Mouse (Mus musculus) spleen, adult 2 months (tissue): ENCODE data around the gene Cmas.

Experiments
- CTCF ChIP-seq: fragments of 200-500 bp; IDR thresholded peaks from 2 replicates; pipeline ENCODE4 v1.5.1; 2011; ENCODE audit warnings: mild to moderate bottlenecking, inconsistent platforms; ENCODE audit not compliant: insufficient read depth, insufficient read length, insufficient replicate concordance; ENCODE audit errors: extremely low read depth
- POLR2A ChIP-seq: fragments of 200-500 bp; IDR thresholded peaks from 2 replicates; pipeline ENCODE4 v1.6.1; 2011; ENCODE audit warnings: low read depth, low read length, inconsistent platforms

DNA sequence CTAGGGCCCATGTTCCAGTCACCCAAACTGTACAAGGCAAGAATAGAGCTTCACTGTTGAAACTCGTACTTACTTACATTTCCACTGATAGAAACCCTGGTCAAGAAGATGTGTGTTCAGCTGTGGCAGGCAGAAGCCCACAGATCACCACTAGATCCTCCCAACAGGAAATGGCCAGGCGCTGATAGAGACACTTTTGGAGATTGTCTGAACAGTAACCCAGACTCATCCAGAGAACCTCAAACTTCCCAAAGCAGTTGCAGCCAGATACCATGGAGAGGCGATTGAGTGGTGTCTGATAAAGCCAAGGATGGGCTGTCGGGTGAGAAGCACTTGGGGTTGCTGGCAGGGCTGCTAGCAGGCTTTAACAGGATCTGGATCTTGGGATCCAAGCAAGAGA is 20.4 kb downstream of the Cmas start:
- TF ChIP-seq CTCF: no peak
- TF ChIP-seq POLR2A: no peak
